Mouse (Mus musculus) right cerebral cortex, postnatal 14 days (tissue): ENCODE results near the gene Sfpq.

Experiments used
- DNase-seq: peaks from one replicate; pipeline ENCODE4 v3.0.0; 2022

Gene Sfpq

GRCm38 (mm10) chr4:127027228-127028190 is 6.4 kb downstream of the Sfpq start:
- DNase-seq = no peak

- DNase-seq = no peak
Observed at GRCm38 (mm10) chr4:127037158-127037557, 16.0 kb downstream of the Sfpq start.

- DNase-seq = no peak
Observed at GRCm38 (mm10) chr4:127037908-127038827, 17.0 kb downstream of the Sfpq start.

- DNase-seq = no peak
Observed at GRCm38 (mm10) chr4:127038828-127039349, 17.8 kb downstream of the Sfpq start.

GRCm38 (mm10) chr4:127039871-127040483 is 18.9 kb downstream of the Sfpq start:
- DNase-seq = no peak

GRCm38 (mm10) chr4:127043540-127043939 is 22.4 kb downstream of the Sfpq start:
- no peak for DNase-seq

- DNase-seq = no peak
Observed at GRCm38 (mm10) chr4:127051121-127051520, 30.0 kb downstream of the Sfpq start.

GRCm38 (mm10) chr4:127053071-127053470 is 31.9 kb downstream of the Sfpq start:
- no peak for DNase-seq

- DNase-seq = no peak
Observed at GRCm38 (mm10) chr4:127054522-127055198, 33.5 kb downstream of the Sfpq start.

- peak; percentile 88 for DNase-seq
Observed at GRCm38 (mm10) chr4:127060585-127061290, 39.6 kb downstream of the Sfpq start, which contains the start of gene Zmym1. Gene Zmym1 (minus strand): TSS chr4:127061152.

- DNase-seq = no peak
Observed at GRCm38 (mm10) chr4:127064051-127064450, 42.9 kb downstream of the Sfpq start.

- DNase-seq = no peak
Observed at GRCm38 (mm10) chr4:127074915-127075314, 53.8 kb downstream of the Sfpq start.

GRCm38 (mm10) chr4:127076875-127077548 is 55.9 kb downstream of the Sfpq start, which contains the start of gene Zmym6:
Gene Zmym6 (plus strand): TSS chr4:127077383.
- DNase-seq = peak; percentile 97

GRCm38 (mm10) chr4:127080806-127081205 is 59.7 kb downstream of the Sfpq start:
- DNase-seq = no peak

GRCm38 (mm10) chr4:127083131-127083530 is 62.0 kb downstream of the Sfpq start:
- DNase-seq = no peak

- DNase-seq = no peak
Observed at GRCm38 (mm10) chr4:127085761-127086160, 64.6 kb downstream of the Sfpq start.
